ENCODE assay signal across 27 mouse cellular contexts in genomic region chr14:46594151-46594550, GRCm38 (mm10).
A peak's percentile ranks its signal among the peaks of the same experiment; 100 is the strongest.
DNase-seq lines count a peak whose midpoint lies in the region; ATAC-seq and TF ChIP-seq lines count a peak whose summit lies in the region.
"Had no signal": no experiment of that assay in that cellular context is flagged by ENCODE, and none has a peak within 500 bp of the region (broad histone marks: within the 10 kb centered on the region; RNA-seq: fewer than 3 reads in every experiment).

No protein-coding gene starts in this region.

- H3K9me3 ChIP-seq in liver, embryonic 13.5 days (replicated peaks), result no peaks in the 10 kb centered on the region
- H3K9me3 ChIP-seq in liver, postnatal 0 days (ENCODE audit: low read length), result peaks cover 2% of the 10 kb centered on the region; the same call in 1 of the 2 replicates
- H3K9me3 ChIP-seq: forebrain, embryonic 10.5 days; forebrain, embryonic 15.5 days; hindbrain, embryonic 10.5 days; hindbrain, embryonic 15.5 days; liver, embryonic 15.5 days; lung, embryonic 15.5 days; midbrain, embryonic 10.5 days; neural tube, embryonic 12.5 days had no signal

- ATAC-seq in liver, embryonic 13.5 days (ENCODE audit: low read depth), result no peak
- no peak for ATAC-seq in liver, postnatal 0 days
- ATAC-seq: forebrain, embryonic 15.5 days; inflammation-experienced regulatory T-cells, adult 6 months; midbrain, embryonic 16.5 days had no signal

- intact Hi-C loops in gastrocnemius, adult 2 months (cut with DNase I), result no loop called here
- intact Hi-C loops in gastrocnemius, postnatal 14 days (cut with DNase I; ENCODE audit: low total_unique reads), result no loop called here

- TF ChIP-seq CTCF in gastrocnemius, adult 2 months (IDR thresholded peaks at IDR 0.05), result no peak
- TF ChIP-seq CTCF in kidney, adult 2 months (conservative IDR thresholded peaks at IDR 0.05; ENCODE audit: insufficient read depth, insufficient read length, low read depth, low read length), result no peak
- TF ChIP-seq CTCF in liver, postnatal 0 days (IDR thresholded peaks at IDR 0.05; ENCODE audit: low read depth), result no peak

- no peak for TF ChIP-seq EP300 in liver, postnatal 0 days (IDR thresholded peaks at IDR 0.05; ENCODE audit: low read depth)

- no peaks in the 10 kb centered on the region for H3K36me3 ChIP-seq in kidney, adult 2 months (ENCODE audit: control insufficient read depth, insufficient read depth, low read length)
- H3K36me3 ChIP-seq in liver, embryonic 13.5 days, result no peaks in the 10 kb centered on the region
- H3K36me3 ChIP-seq in liver, postnatal 0 days (replicated peaks; ENCODE audit: insufficient read depth, low read length), result no peaks in the 10 kb centered on the region
- H3K36me3 ChIP-seq: forebrain, embryonic 10.5 days; forebrain, embryonic 15.5 days; hindbrain, embryonic 10.5 days; hindbrain, embryonic 15.5 days; liver, embryonic 15.5 days; lung, embryonic 15.5 days; midbrain, embryonic 10.5 days; neural tube, embryonic 12.5 days had no signal

- H3K4me3 ChIP-seq in gastrocnemius, adult 2 months, result peak overlapping the region; percentile 9
- H3K4me3 ChIP-seq in kidney, adult 2 months (ENCODE audit: insufficient read depth, low read depth, low read length), result no peak overlapping the region
- no peak overlapping the region for H3K4me3 ChIP-seq in liver, embryonic 13.5 days (replicated peaks)
- H3K4me3 ChIP-seq in liver, postnatal 0 days (ENCODE audit: low read depth, low read length), result no peak overlapping the region
- H3K4me3 ChIP-seq: forebrain, embryonic 10.5 days; forebrain, embryonic 15.5 days; heart, adult 2 months; hindbrain, embryonic 10.5 days; hindbrain, embryonic 15.5 days; liver, embryonic 15.5 days; lung, embryonic 15.5 days; midbrain, embryonic 10.5 days; myocyte; neural tube, embryonic 12.5 days had no signal

- no peaks in the 10 kb centered on the region for H3K27me3 ChIP-seq in kidney, adult 2 months (replicated peaks; ENCODE audit: control insufficient read depth, insufficient read depth, low read length)
- 0 out of 2 replicates have a peak, but pooled peaks cover 3% of the 10 kb centered on the region for H3K27me3 ChIP-seq in liver, embryonic 13.5 days
- H3K27me3 ChIP-seq in liver, postnatal 0 days (ENCODE audit: insufficient read depth, low read length), result no peaks in the 10 kb centered on the region
- H3K27me3 ChIP-seq: forebrain, embryonic 15.5 days; hindbrain, embryonic 15.5 days; liver, embryonic 15.5 days; lung, embryonic 15.5 days; neural tube, embryonic 12.5 days had no signal

- no peak for TF ChIP-seq POLR2A in kidney, adult 2 months (IDR thresholded peaks at IDR 0.05; ENCODE audit: low read depth, low read length)

- H3K9ac ChIP-seq in liver, embryonic 13.5 days, result no peak overlapping the region
- H3K9ac ChIP-seq in liver, postnatal 0 days (replicated peaks), result no peak overlapping the region
- H3K9ac ChIP-seq: forebrain, embryonic 15.5 days; hindbrain, embryonic 15.5 days; liver, embryonic 15.5 days; lung, embryonic 15.5 days; neural tube, embryonic 12.5 days had no signal

- H3K27ac ChIP-seq in gastrocnemius, adult 2 months, result peak overlapping the region; percentile 35
- H3K27ac ChIP-seq in kidney, adult 2 months (ENCODE audit: insufficient read depth, low read depth, low read length), result no peak overlapping the region
- H3K27ac ChIP-seq in liver, embryonic 13.5 days, result peak overlapping the region; percentile 11
- no peak overlapping the region for H3K27ac ChIP-seq in liver, postnatal 0 days (ENCODE audit: low read depth)
- H3K27ac ChIP-seq: forebrain, embryonic 10.5 days; forebrain, embryonic 15.5 days; heart, adult 2 months; hindbrain, embryonic 10.5 days; hindbrain, embryonic 15.5 days; liver, embryonic 15.5 days; lung, embryonic 15.5 days; midbrain, embryonic 10.5 days; neural tube, embryonic 12.5 days had no signal

- no peak overlapping the region for H3K4me2 ChIP-seq in liver, embryonic 13.5 days
- no peak overlapping the region for H3K4me2 ChIP-seq in liver, postnatal 0 days (ENCODE audit: low read depth, low read length)
- H3K4me2 ChIP-seq: forebrain, embryonic 15.5 days; hindbrain, embryonic 15.5 days; liver, embryonic 15.5 days; lung, embryonic 15.5 days; neural tube, embryonic 12.5 days had no signal

- DNase-seq in gastrocnemius, adult 2 months, result no peak
- DNase-seq in gastrocnemius, postnatal 14 days, result no peak
- DNase-seq in kidney, adult 2 months, result peak; percentile 16
- DNase-seq in kidney, adult 18-20 months, result no peak
- no peak for DNase-seq in liver, embryonic 13.5 days
- no peak for DNase-seq in liver, postnatal 0 days
- peak; percentile 54 for DNase-seq in fibroblast of lung, adult 2 months (ENCODE audit: low read depth)
- no peak for DNase-seq in right cerebral cortex, adult 2 months (ENCODE audit: low spot score in 2 of 2)
- DNase-seq: adrenal gland, postnatal 25 days; cerebellum, adult 11-12 months; cerebellum, adult 9-11 months; gastrocnemius, postnatal 36 days; kidney, adult 8-10 months; liver; thymus, postnatal 4 days had no signal

- H3K4me1 ChIP-seq in kidney, adult 2 months (ENCODE audit: control insufficient read depth, insufficient read depth, low read length), result no peaks in the 10 kb centered on the region
- peaks cover 26% of the 10 kb centered on the region for H3K4me1 ChIP-seq in liver, embryonic 13.5 days (replicated peaks)
- H3K4me1 ChIP-seq in liver, postnatal 0 days (ENCODE audit: insufficient read depth), result no peaks in the 10 kb centered on the region
- H3K4me1 ChIP-seq: forebrain, embryonic 10.5 days; forebrain, embryonic 15.5 days; hindbrain, embryonic 10.5 days; hindbrain, embryonic 15.5 days; lung, embryonic 15.5 days; midbrain, embryonic 10.5 days had no signal

- 23% methylated on average over 3 of the region's 3 CpGs for WGBS in kidney, adult 2 months
- 73% methylated on average over 3 of the region's 3 CpGs for WGBS in liver, embryonic 13.5 days (ENCODE audit: insufficient replicate concordance)
- WGBS in liver, postnatal 0 days (ENCODE audit: insufficient replicate concordance), result 72% methylated on average over 3 of the region's 3 CpGs

Comparison
In these comparisons a context has a peak if more than half of its experiments do, and no peak if none do; other contexts are left out.
1. DNase-seq: peak in kidney, adult 2 months (single experiment) and fibroblast of lung, adult 2 months (single experiment); none in gastrocnemius, adult 2 months (single experiment), gastrocnemius, postnatal 14 days (single experiment), kidney, adult 18-20 months (single experiment), liver, embryonic 13.5 days (single experiment), liver, postnatal 0 days (single experiment) and right cerebral cortex, adult 2 months (0 of 2).
2. H3K27ac ChIP-seq: peak in gastrocnemius, adult 2 months (single experiment) and liver, embryonic 13.5 days (single experiment); none in kidney, adult 2 months (single experiment) and liver, postnatal 0 days (single experiment).